Mouse (Mus musculus) C2C12 (cell line): ENCODE data around the gene Rhod.

Experiments used
- CTCF ChIP-seq: IDR thresholded peaks from one replicate; pipeline ENCODE4 v1.5.1; 2011; ENCODE audit not compliant: control insufficient read depth, insufficient read depth, insufficient read length
- MAX ChIP-seq: IDR thresholded peaks from one replicate; pipeline ENCODE4 v1.6.1; 2011; ENCODE audit warnings: mild to moderate bottlenecking, control low read depth
- MYOG ChIP-seq: IDR thresholded peaks from one replicate; pipeline ENCODE4 v1.6.1; 2011; ENCODE audit not compliant: control insufficient read depth, insufficient read length; ENCODE audit errors: extremely low read depth

DNA sequence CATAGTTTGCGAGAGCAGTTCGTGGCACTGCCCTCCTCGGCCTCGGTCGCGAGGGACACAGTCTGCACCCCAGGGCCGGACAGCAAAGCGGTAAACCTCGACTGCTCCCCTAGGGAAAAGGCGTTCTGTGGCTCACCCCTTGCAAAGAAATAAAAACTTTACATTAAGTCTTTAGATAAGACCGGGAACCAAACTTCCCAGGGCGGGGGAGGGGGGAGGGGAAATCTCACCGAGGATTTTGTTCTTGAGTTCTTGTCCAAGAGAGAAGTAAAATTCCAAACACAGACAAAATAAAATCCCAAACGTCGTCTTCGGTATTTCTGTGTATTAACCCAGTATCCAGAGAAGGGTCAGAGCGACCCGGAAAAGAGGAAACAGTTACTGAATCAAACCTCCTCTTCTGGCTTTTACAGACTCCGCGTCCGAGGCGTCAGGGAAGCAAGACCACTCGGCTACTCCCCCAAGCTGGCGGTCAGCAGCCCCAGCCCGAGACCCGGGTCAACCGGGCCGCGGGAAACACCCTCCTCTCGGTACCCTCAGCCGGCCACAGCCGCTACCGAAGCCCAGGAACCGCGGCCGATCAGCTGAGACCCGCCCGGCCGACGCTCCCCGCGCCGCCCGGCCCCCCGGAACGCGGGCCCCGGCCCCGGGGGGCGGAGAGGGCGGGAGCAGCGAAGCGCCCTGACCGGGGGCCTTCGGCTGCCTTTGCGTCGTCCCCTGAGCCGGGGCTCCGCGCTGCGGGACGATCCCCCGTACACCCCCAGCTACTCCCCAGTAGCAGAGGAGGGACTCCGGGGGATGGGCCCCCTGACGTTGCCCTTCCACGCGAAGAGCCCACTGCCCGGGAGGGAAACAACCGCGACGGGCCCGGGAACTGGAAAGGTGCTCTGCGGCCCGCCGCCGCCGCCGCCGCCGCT lies 42.9 kb downstream of the Rhod start:
- no peak for TF ChIP-seq MYOG
- no peak for TF ChIP-seq CTCF
- no peak for TF ChIP-seq MAX
